Mouse (Mus musculus): ENCODE data around the gene Grip2. TPM values are rescaled to one million over a fixed set of nuclear protein-coding genes. Genes with fewer than 3 reads are reported as not detected.

The Grip2 gene
- polyA plus RNA-seq, 1 experiment from 2014 or later: 0.29 TPM

DNA sequence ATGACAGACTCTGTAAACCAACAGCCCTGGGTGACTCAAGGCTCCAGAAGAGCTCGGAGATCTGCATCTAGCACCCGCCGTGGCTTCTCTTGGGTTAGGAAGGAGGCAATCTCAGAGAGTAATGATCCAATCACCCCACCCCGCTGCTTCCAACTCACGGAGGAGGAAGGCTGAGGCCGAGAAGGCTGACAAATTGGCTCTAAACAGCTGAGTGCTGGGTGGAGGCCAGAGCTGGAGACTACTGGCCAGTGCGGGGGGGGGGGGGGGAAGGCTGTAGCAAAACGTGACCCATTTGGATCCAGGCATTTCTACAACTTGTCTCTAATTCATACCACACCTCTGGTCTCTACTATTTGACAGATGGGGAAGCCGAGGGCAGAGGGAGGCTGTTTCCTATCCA is 47.8 kb downstream of the Grip2 start:
- 67% methylated on average over 9 of the region's 9 CpGs for WGBS
- no peak overlapping the region for H3K27ac ChIP-seq (replicated peaks)

GRCm38 (mm10) chr6:91776543-91776942 is 50.5 kb downstream of the Grip2 start:
- 12% methylated on average over 9 of the region's 9 CpGs for WGBS
- peaks cover 16% of the 10 kb centered on the region for H3K4me1 ChIP-seq
- peak; percentile 82 for DNase-seq (ENCODE audit: low spot score)
- H3K27ac ChIP-seq (replicated peaks): no peak overlapping the region
- H3K9me3 ChIP-seq: no peaks in the 10 kb centered on the region
- H3K36me3 ChIP-seq (replicated peaks): no peaks in the 10 kb centered on the region
- H3K4me3 ChIP-seq: no peak overlapping the region
- H3K27me3 ChIP-seq (replicated peaks; ENCODE audit: low read depth, poor library complexity, severe bottlenecking): no peaks in the 10 kb centered on the region

More for the DNA sequence above, 47.8 kb downstream of the Grip2 start:
- H3K4me1 ChIP-seq: peaks cover 16% of the 10 kb centered on the region
- H3K27me3 ChIP-seq (replicated peaks; ENCODE audit: low read depth, poor library complexity, severe bottlenecking): no peaks in the 10 kb centered on the region
- no peaks in the 10 kb centered on the region for H3K36me3 ChIP-seq (replicated peaks)
- no peak overlapping the region for H3K4me3 ChIP-seq
- no peaks in the 10 kb centered on the region for H3K9me3 ChIP-seq
- DNase-seq (ENCODE audit: low spot score): no peak

DNA sequence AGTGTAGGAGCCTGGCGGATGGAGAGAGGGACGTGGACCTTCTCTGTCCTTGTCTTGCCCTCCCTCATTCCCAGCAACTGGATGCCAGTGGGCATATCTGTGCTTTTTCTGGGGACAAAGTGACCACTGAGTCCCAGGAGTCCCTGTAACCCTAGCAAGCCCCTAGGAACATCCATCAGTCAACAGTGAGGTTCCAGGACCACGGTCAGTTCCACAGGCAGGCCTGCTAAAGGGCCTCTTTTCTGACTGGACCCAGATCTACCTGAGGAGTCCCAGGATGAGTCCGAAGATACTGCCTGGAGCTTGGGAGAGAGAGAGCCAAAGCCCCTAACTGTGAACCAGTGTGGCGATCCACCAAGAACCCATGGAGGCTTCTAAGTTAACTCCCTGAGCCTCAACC is 53.1 kb downstream of the Grip2 start:
- WGBS: 74% methylated on average over 5 of the region's 5 CpGs
- peak; percentile 28 for DNase-seq (ENCODE audit: low spot score)
- no peak overlapping the region for H3K27ac ChIP-seq (replicated peaks)

GRCm38 (mm10) chr6:91767550-91767949 is 59.5 kb downstream of the Grip2 start:
- Histone ChIP-seq H3K27me3 (replicated peaks; ENCODE audit: low read depth, poor library complexity, severe bottlenecking) (no peaks in the 10 kb centered on the region), H3K4me1 (no peaks in the 10 kb centered on the region), H3K4me3 (no peak overlapping the region), H3K27ac (replicated peaks) (no peak overlapping the region), H3K36me3 (replicated peaks) (no peaks in the 10 kb centered on the region), H3K9me3 (0 out of 2 replicates have a peak, but pooled peaks cover 2% of the 10 kb centered on the region)
- DNase-seq (ENCODE audit: low spot score): no peak
- 89% methylated on average over 8 of the region's 8 CpGs for WGBS

More for the DNA sequence above, 53.1 kb downstream of the Grip2 start:
- H3K27me3 ChIP-seq (replicated peaks; ENCODE audit: low read depth, poor library complexity, severe bottlenecking): no peaks in the 10 kb centered on the region
- no peak overlapping the region for H3K4me3 ChIP-seq
- H3K4me1 ChIP-seq: peaks cover 16% of the 10 kb centered on the region
- H3K9me3 ChIP-seq: 0 out of 2 replicates have a peak, but pooled peaks cover 2% of the 10 kb centered on the region
- no peaks in the 10 kb centered on the region for H3K36me3 ChIP-seq (replicated peaks)

- 82% methylated on average over 9 of the region's 9 CpGs for WGBS
- H3K4me3 ChIP-seq: no peak overlapping the region
- DNase-seq (ENCODE audit: low spot score): no peak
- no peaks in the 10 kb centered on the region for H3K4me1 ChIP-seq
- H3K27ac ChIP-seq (replicated peaks): no peak overlapping the region
- peaks cover 19% of the 10 kb centered on the region for H3K36me3 ChIP-seq (replicated peaks)
- H3K27me3 ChIP-seq (replicated peaks; ENCODE audit: low read depth, poor library complexity, severe bottlenecking): no peaks in the 10 kb centered on the region
- no peaks in the 10 kb centered on the region for H3K9me3 ChIP-seq
These were observed 64.9 kb downstream of the Grip2 start for GRCm38 (mm10) chr6:91762051-91762742.

DNA sequence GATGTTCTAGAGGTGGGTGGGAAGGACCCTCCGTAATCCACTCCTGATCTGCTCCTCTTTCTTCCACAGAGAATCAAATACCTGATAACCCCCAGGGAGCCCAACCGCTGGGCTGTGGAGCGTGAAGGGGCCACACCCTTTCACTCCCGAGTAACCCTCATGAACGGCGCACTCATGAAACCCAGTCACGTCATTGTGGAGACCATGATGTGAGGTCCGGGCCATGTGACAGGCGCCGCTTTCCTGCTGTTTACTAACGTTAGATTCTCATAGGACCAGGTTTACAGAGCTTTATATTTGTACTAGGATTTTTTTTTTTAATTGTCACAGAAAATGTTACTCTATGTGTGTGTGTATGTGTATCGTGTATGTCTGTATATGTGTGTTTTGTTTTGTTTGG is 72.2 kb downstream of the Grip2 start:
- no peak overlapping the region for H3K27ac ChIP-seq (replicated peaks)
- DNase-seq (ENCODE audit: low spot score): no peak
- H3K27me3 ChIP-seq (replicated peaks; ENCODE audit: low read depth, poor library complexity, severe bottlenecking): no peaks in the 10 kb centered on the region
- 0 out of 2 replicates have a peak, but pooled peaks cover 9% of the 10 kb centered on the region for H3K4me1 ChIP-seq
- no peak overlapping the region for H3K4me3 ChIP-seq
- 90% methylated on average over 12 of the region's 12 CpGs for WGBS
- no peaks in the 10 kb centered on the region for H3K9me3 ChIP-seq
- H3K36me3 ChIP-seq (replicated peaks): peaks cover 88% of the 10 kb centered on the region

DNA sequence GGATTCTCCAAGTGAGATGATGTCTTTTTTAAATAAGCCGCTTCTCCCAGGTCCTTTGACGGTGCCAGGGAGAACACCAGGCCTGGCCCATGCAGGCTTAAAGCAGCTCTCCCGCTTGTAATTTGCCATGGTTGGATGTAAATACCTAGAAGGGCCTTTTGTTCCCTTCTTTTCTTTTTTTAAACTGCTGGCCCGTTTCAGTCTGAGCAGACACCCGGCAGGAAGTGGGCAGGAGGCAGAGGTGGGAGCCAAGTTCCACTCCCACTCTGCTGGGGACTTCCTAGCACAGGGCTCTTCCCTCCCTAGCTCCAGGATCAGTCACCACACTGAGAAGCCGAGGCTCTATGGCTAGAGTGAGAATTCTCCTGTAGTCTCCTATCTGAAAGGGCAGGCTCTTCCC is 73.0 kb downstream of the Grip2 start:
- DNase-seq (ENCODE audit: low spot score): no peak
- Histone ChIP-seq H3K36me3 (replicated peaks) (peaks cover 91% of the 10 kb centered on the region), H3K9me3 (0 out of 2 replicates have a peak, but pooled peaks cover under 1% of the 10 kb centered on the region), H3K27ac (replicated peaks) (no peak overlapping the region; the same call in 1 of the 2 replicates), H3K4me3 (no peak overlapping the region), H3K27me3 (replicated peaks; ENCODE audit: low read depth, poor library complexity, severe bottlenecking) (no peaks in the 10 kb centered on the region), H3K4me1 (0 out of 2 replicates have a peak, but pooled peaks cover 9% of the 10 kb centered on the region)
- 59% methylated on average over 6 of the region's 6 CpGs for WGBS

DNA sequence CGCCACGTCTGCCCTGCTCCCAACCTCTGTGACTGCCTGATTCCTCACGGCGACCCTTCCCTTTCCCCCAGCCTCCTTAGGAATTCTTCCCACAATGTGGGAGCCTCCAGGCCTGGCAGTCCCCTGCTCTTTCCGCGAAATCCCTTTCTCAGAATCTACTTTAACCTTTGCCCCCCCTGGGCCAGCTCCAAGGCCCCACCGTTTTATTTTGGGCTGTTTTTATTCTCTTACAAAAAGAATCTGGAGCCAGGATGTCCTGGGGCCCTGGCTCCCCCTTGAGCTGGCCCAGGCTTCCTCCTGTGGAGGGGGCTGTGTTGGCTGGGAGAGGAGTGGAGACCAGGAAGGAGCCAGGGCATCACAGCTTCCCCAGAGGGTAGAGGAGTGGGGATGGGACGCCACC is 74.2 kb downstream of the Grip2 start:
- no peak overlapping the region for H3K4me3 ChIP-seq
- no peaks in the 10 kb centered on the region for H3K27me3 ChIP-seq (replicated peaks; ENCODE audit: low read depth, poor library complexity, severe bottlenecking)
- DNase-seq (ENCODE audit: low spot score): no peak
- 57% methylated on average over 8 of the region's 8 CpGs for WGBS
- peaks cover 96% of the 10 kb centered on the region for H3K36me3 ChIP-seq (replicated peaks)
- H3K27ac ChIP-seq (replicated peaks): no peak overlapping the region; the same call in 1 of the 2 replicates
- H3K4me1 ChIP-seq: 0 out of 2 replicates have a peak, but pooled peaks cover 9% of the 10 kb centered on the region
- 0 out of 2 replicates have a peak, but pooled peaks cover 4% of the 10 kb centered on the region for H3K9me3 ChIP-seq

- H3K27ac ChIP-seq (replicated peaks): no peak overlapping the region
- peaks cover 96% of the 10 kb centered on the region for H3K36me3 ChIP-seq (replicated peaks)
- H3K9me3 ChIP-seq: 0 out of 2 replicates have a peak, but pooled peaks cover 4% of the 10 kb centered on the region
- no peak overlapping the region for H3K4me3 ChIP-seq
- peaks cover 16% of the 10 kb centered on the region for H3K4me1 ChIP-seq
- no peak for DNase-seq (ENCODE audit: low spot score)
- H3K27me3 ChIP-seq (replicated peaks; ENCODE audit: low read depth, poor library complexity, severe bottlenecking): no peaks in the 10 kb centered on the region
- 73% methylated on average over 3 of the region's 3 CpGs for WGBS
These were observed 76.1 kb downstream of the Grip2 start for GRCm38 (mm10) chr6:91750976-91751375.

DNA sequence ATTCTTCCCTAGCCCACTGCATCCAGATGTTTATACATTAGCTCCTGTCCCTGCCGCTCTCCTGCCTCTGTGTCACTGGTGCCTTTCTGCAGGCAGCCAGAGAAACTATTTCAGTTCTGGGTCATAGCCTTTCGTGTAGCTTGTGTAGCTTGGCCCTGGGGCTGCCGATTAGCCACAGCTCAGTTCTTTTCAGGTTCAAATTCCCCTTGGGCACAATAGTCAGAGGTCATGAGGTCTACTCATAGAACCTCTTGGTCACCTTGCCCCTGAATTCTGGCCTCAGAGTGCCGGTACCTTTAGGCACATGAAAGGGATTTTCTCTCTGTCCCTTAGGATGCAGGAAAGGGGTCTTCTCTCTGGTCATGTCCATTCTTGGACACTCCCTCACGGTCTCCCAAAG is 80.3 kb downstream of the Grip2 start:
- peaks cover 97% of the 10 kb centered on the region for H3K36me3 ChIP-seq (replicated peaks)

GRCm38 (mm10) chr6:91745947-91746582 is 81.0 kb downstream of the Grip2 start:
- WGBS: 72% methylated on average over 7 of the region's 7 CpGs
- Histone ChIP-seq H3K4me3 (no peak overlapping the region), H3K9me3 (0 out of 2 replicates have a peak, but pooled peaks cover 4% of the 10 kb centered on the region), H3K36me3 (replicated peaks) (peaks cover 97% of the 10 kb centered on the region), H3K27me3 (replicated peaks; ENCODE audit: low read depth, poor library complexity, severe bottlenecking) (no peaks in the 10 kb centered on the region), H3K4me1 (peaks cover 13% of the 10 kb centered on the region), H3K27ac (replicated peaks) (no peak overlapping the region)
- DNase-seq (ENCODE audit: low spot score): no peak

More for the DNA sequence above, 80.3 kb downstream of the Grip2 start:
- H3K4me3 ChIP-seq: no peak overlapping the region
- 0 out of 2 replicates have a peak, but pooled peaks cover 4% of the 10 kb centered on the region for H3K9me3 ChIP-seq
- WGBS: 74% methylated on average over 5 of the region's 5 CpGs
- peaks cover 13% of the 10 kb centered on the region for H3K4me1 ChIP-seq
- H3K27ac ChIP-seq (replicated peaks): no peak overlapping the region
- H3K27me3 ChIP-seq (replicated peaks; ENCODE audit: low read depth, poor library complexity, severe bottlenecking): no peaks in the 10 kb centered on the region
- DNase-seq (ENCODE audit: low spot score): no peak

DNA sequence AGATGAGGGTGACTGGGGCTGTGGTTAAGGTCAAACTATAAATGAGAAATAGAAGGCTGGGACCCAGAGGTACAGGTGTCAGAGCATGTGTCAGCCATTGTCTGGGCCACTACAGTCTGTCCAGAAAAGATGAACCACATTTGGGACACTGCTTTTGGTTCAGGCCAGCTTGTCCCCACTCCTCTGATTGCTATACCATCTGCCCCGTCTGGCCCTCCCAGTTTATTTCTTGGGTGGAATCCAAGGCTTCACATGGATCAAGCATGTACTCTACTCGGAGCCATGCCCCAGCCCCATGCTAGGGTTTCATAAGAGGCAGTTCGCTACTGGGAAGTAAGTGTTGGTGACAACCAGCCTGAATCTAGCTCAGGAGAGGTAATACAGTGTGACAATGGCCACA is 81.8 kb downstream of the Grip2 start:
- DNase-seq (ENCODE audit: low spot score): no peak
- WGBS: 91% methylated on average over 3 of the region's 3 CpGs

More for the DNA sequence above, 81.8 kb downstream of the Grip2 start:
- H3K4me3 ChIP-seq: no peak overlapping the region
- 0 out of 2 replicates have a peak, but pooled peaks cover 4% of the 10 kb centered on the region for H3K9me3 ChIP-seq
- peaks cover 13% of the 10 kb centered on the region for H3K4me1 ChIP-seq
- no peak overlapping the region for H3K27ac ChIP-seq (replicated peaks)
- peaks cover 97% of the 10 kb centered on the region for H3K36me3 ChIP-seq (replicated peaks)
- no peaks in the 10 kb centered on the region for H3K27me3 ChIP-seq (replicated peaks; ENCODE audit: low read depth, poor library complexity, severe bottlenecking)

Data from embryonic facial prominence, embryonic 10.5 days (tissue).